Mouse (Mus musculus) limb, embryonic 12.5 days (tissue): Measurements from ENCODE around the gene Stt3b. TPM values are rescaled to one million over a fixed set of nuclear protein-coding genes. Genes with fewer than 3 reads are reported as not detected.

ENCODE experiments used
- ATAC-seq: fragments of 200-750 bp; cut with Nextera tagmentation; 2 replicates; pipeline ENCODE4 v1.8.0; 2017; ENCODE audit warnings: low read depth, moderate TSS enrichment; ENCODE audit not compliant: insufficient number of reproducible peaks, insufficient read depth, low FRiP score, low TSS enrichment
- H3K27ac ChIP-seq: fragments of 300-500 bp; sonication (generic); 2 replicates; pipeline ENCODE4 v1.5.1; 2016; ENCODE audit warnings: mild to moderate bottlenecking, moderate library complexity
- H3K27me3 ChIP-seq: fragments of 300-500 bp; sonication (generic); 2 replicates; pipeline ENCODE4 v1.6.1; 2016; ENCODE audit warnings: mild to moderate bottlenecking, moderate library complexity
- H3K36me3 ChIP-seq: fragments of 300-500 bp; sonication (generic); 2 replicates; pipeline ENCODE4 v1.6.1; 2016; ENCODE audit warnings: mild to moderate bottlenecking, moderate library complexity
- H3K4me1 ChIP-seq: fragments of 300-500 bp; sonication (generic); replicated peaks from 2 replicates; pipeline ENCODE4 v1.6.1; 2016
- H3K4me2 ChIP-seq: fragments of 300-500 bp; sonication (generic); 2 replicates; pipeline ENCODE4 v1.6.1; 2016; ENCODE audit warnings: mild to moderate bottlenecking, moderate library complexity
- H3K4me3 ChIP-seq: fragments of 300-500 bp; sonication (generic); replicated peaks from 2 replicates; pipeline ENCODE4 v1.5.1; 2016; ENCODE audit warnings: mild to moderate bottlenecking
- H3K9ac ChIP-seq: fragments of 300-500 bp; sonication (generic); replicated peaks from 2 replicates; pipeline ENCODE4 v1.6.1; 2016; ENCODE audit warnings: mild to moderate bottlenecking, moderate library complexity
- H3K9me3 ChIP-seq: fragments of 300-500 bp; sonication (generic); 2 replicates; pipeline ENCODE4 v1.6.1; 2016; ENCODE audit warnings: mild to moderate bottlenecking, moderate library complexity
- WGBS: fragments of 180-500 bp; shearing (Covaris S2); methylation state at CpG from one replicate; pipeline ENCODE4 v1.1.7; 2016; 5-methylcytosine and 5-hydroxymethylcytosine counted together
- polyA plus RNA-seq: library from polyadenylated mRNA; unstranded; fragments of >200 nt; fragmentation: Nextera tagmentation; extraction: Ambion mirVana; gene quantifications from 2 replicates; pipeline ENCODE4 v1.2.1, GENCODE M21; 2016

The Stt3b gene
- polyA plus RNA-seq, 1 experiment from 2014 or later, result 122 TPM

DNA sequence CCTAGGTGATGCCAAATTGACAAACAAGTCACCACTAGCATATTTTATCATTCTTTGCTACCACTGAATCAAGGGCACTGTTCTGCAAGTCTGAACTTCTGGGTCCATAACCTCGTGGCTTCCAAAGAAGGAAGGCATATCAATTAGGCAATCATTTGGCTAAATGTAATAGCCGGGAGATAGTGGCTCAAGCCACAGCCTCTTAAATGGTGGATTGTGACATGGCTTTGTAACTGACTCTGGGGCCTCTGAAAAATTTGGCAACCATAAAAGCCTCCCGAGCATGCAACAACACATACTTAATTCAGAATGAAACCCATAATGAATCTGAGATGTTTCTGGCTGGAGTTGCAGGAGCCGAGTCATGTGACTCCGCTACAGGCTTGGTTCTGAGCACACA is 6.8 kb upstream of the Stt3b start:
- WGBS, result 92% methylated on average over 5 of the region's 5 CpGs
- no peak for ATAC-seq
- no peak overlapping the region for H3K27ac ChIP-seq

DNA sequence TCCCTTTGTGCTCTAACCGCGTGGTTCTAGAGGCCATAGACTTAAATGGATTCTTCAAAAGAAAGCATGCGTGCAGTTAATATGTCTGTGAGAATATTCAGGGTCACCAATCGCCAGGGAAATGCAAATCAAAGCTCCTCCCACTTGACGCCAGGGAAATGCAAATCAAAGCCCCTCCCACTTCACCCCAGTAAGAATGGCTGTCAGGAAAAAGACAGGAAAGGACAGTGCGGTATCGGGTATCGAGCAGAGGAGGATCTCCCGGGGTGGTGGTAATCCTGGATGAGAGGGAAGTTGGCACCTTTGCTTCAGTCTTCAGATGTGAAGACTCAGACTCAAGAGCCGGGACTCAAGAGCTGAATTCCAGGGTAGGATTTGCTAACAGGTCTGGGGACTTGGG is 4.3 kb upstream of the Stt3b start:
- Histone ChIP-seq H3K4me1 (no peaks in the 10 kb centered on the region; the same call in 1 of the 2 replicates), H3K27ac (no peak overlapping the region), H3K27me3 (no peaks in the 10 kb centered on the region), H3K36me3 (no peaks in the 10 kb centered on the region), H3K4me2 (peak overlapping the region; percentile 32), H3K9me3 (0 out of 2 replicates have a peak, but pooled peaks cover 8% of the 10 kb centered on the region), H3K9ac (no peak overlapping the region), H3K4me3 (no peak overlapping the region)
- WGBS, result 11% methylated on average over 10 of the region's 10 CpGs
- ATAC-seq, result no peak

More for the DNA sequence above, 6.8 kb upstream of the Stt3b start:
- 0 out of 2 replicates have a peak, but pooled peaks cover 8% of the 10 kb centered on the region for H3K9me3 ChIP-seq
- H3K4me2 ChIP-seq, result no peak overlapping the region
- H3K36me3 ChIP-seq, result no peaks in the 10 kb centered on the region
- H3K9ac ChIP-seq, result no peak overlapping the region
- H3K4me3 ChIP-seq, result no peak overlapping the region
- 0 out of 2 replicates have a peak, but pooled peaks cover 3% of the 10 kb centered on the region for H3K4me1 ChIP-seq
- no peaks in the 10 kb centered on the region for H3K27me3 ChIP-seq

DNA sequence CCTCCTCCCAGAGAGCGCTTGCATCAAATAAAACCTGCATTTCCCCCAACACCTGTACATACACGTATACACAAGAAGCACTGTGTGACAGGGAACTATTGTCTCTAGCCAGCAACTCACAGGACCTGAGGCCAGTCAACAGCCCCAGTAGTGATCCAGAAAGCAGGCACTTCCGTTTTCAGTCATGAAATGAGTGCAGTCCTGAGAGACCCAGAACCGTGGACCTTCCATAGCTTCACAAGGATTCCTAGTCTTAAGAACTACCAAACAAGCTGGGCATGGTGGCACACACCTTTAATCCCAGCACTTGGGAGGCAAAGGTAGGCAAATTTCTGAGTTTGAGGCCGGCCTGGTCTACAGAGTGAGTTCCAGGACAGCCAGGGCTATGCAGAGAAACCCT is 3.6 kb upstream of the Stt3b start:
- H3K9me3 ChIP-seq, result 0 out of 2 replicates have a peak, but pooled peaks cover 8% of the 10 kb centered on the region
- no peaks in the 10 kb centered on the region; the same call in 1 of the 2 replicates for H3K4me1 ChIP-seq
- no peaks in the 10 kb centered on the region for H3K27me3 ChIP-seq
- no peak overlapping the region for H3K4me3 ChIP-seq
- H3K9ac ChIP-seq, result no peak overlapping the region
- no peak overlapping the region for H3K4me2 ChIP-seq
- ATAC-seq, result no peak
- no peaks in the 10 kb centered on the region for H3K36me3 ChIP-seq
- no peak overlapping the region for H3K27ac ChIP-seq
- 90% methylated on average over 5 of the region's 5 CpGs for WGBS

DNA sequence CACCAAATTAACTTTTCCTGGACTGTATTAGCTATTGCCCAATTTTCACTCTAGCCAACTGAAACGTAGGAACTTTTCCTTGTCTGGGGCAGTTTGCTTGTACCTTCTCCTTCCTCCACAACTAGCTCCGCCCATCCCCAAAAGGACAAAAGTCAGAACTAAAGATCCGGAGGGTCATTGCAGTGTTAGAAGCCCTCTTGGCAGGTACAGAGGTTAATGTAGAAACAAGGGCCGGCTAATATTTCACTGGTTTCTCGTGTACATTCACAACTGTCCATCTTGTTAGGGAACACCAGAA is 951 bp upstream of the Stt3b start:
- peak overlapping the region; percentile 99; the same call in 1 of the 2 replicates for H3K9ac ChIP-seq
- H3K9me3 ChIP-seq, result no peaks in the 10 kb centered on the region
- 8% methylated on average over 5 of the region's 5 CpGs for WGBS
- H3K4me3 ChIP-seq, result peak overlapping the region; percentile 95
- no peaks in the 10 kb centered on the region for H3K36me3 ChIP-seq
- no peak for ATAC-seq
- H3K27ac ChIP-seq, result peak overlapping the region; percentile 97; the same call in 1 of the 2 replicates
- H3K4me2 ChIP-seq, result peak overlapping the region; percentile 64
- no peaks in the 10 kb centered on the region for H3K27me3 ChIP-seq
- peaks cover 18% of the 10 kb centered on the region for H3K4me1 ChIP-seq

DNA sequence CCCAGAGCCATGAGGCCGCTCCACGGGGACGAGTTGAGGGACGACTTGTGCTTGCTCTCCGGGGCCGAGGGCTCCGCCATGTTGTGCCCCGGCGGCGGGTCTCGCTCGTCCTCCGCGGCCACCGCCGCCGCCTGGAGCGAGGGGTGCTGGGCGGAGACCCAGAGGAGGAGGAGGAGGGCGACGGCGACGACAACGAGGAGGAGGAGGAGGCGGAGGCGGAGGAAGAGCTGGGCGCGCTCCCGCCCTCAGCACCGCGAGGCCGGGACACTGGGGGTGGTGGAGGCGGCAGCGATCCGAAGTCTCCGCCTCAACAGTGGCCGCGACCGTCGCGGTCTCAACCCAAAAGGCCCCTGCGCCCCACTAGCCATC is 260 bp downstream of the Stt3b start:
- WGBS, result under 1% methylated on average over 35 of the region's 42 CpGs
- Histone ChIP-seq H3K9ac (peak overlapping the region; percentile 99), H3K9me3 (no peaks in the 10 kb centered on the region), H3K4me3 (peak overlapping the region; percentile 95), H3K4me1 (peaks cover 27% of the 10 kb centered on the region), H3K27ac (peak overlapping the region; percentile 97), H3K27me3 (no peaks in the 10 kb centered on the region), H3K36me3 (no peaks in the 10 kb centered on the region), H3K4me2 (peak overlapping the region; percentile 64)
- ATAC-seq, result peak; percentile 63

DNA sequence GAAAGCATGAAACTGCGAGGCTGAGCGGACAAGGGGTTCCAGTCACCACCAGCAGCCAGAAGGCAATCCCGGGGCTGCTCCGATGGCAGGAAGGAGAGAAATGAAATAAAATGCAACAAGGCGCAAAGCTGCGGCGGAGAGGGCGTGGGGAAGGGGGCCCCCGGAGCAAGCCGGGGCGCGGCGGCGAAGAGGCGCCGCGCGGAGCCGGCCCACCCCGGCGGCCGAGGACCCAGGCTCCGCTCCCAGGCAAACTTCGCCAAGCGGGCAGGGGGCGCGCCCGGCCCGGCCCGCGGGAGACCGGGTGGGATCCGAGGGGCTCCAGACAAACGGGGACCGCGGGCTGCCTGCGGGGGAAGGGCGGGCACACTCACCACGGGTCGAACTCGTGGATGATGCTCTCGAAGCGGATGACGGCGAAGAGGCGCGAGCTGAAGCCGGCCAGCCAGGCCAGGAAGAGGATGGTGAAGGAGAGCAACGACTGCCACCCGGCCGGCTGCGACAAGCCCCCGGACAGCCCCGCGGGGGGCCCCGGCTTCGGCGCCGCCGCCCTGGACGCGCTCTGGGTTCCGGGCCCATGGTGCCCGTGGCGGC is 745 bp downstream of the Stt3b start:
- WGBS, result under 1% methylated on average over 65 of the region's 65 CpGs
- no peak for ATAC-seq
- no peaks in the 10 kb centered on the region for H3K9me3 ChIP-seq

DNA sequence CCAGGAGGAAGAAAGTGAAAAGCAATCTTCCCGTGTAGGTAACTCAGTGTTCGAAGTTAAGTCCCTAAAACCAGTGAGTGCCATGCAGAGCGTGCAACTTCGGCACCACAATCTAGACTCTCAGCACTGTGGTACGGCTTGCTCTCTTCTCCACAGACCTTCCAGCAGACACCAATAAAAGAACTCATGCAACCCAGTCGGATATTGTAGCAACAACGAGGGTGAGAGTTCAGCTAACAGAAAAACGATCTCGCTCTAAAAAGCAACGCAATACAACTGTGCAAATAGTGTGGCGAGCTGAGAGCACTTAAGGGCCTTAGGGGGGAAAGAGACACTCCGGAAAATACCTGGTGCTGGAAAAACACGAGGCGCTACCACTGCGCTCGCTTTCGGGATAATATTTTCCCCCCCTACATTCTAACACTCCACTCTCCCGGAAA is 1.3 kb downstream of the Stt3b start:
- H3K4me3 ChIP-seq, result peak overlapping the region; percentile 95
- H3K27ac ChIP-seq, result peak overlapping the region; percentile 97
- peaks cover 32% of the 10 kb centered on the region for H3K4me1 ChIP-seq
- peak overlapping the region; percentile 99 for H3K9ac ChIP-seq
- no peak for ATAC-seq
- no peaks in the 10 kb centered on the region for H3K36me3 ChIP-seq
- H3K9me3 ChIP-seq, result no peaks in the 10 kb centered on the region
- no peaks in the 10 kb centered on the region for H3K27me3 ChIP-seq
- peak overlapping the region; percentile 64 for H3K4me2 ChIP-seq
- WGBS, result 0% methylated on average over 18 of the region's 18 CpGs

More for the DNA sequence above, 745 bp downstream of the Stt3b start:
- H3K4me1 ChIP-seq, result peaks cover 31% of the 10 kb centered on the region
- H3K4me2 ChIP-seq, result peak overlapping the region; percentile 64
- no peaks in the 10 kb centered on the region for H3K36me3 ChIP-seq
- peak overlapping the region; percentile 95 for H3K4me3 ChIP-seq
- H3K9ac ChIP-seq, result peak overlapping the region; percentile 99
- H3K27me3 ChIP-seq, result no peaks in the 10 kb centered on the region
- peak overlapping the region; percentile 97 for H3K27ac ChIP-seq

DNA sequence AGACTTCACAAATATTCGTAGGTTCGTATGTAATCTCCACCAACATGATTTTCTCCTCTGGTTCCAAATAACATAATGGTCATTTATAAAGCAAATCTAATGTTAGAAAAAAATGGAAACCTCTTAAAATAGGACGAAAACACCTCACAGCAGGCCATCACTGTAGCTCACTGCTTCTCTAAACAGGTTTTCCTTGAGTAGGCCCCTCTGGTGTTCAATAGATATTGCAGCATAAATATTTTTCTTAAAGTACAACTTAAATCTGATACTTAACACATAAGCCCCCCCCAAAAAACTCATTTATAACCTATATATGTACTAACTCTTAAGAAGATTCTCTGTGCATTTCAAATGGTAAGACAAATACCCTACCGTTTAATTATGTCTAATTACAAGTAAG is 1.8 kb downstream of the Stt3b start:
- H3K4me2 ChIP-seq, result peak overlapping the region; percentile 64
- H3K4me3 ChIP-seq, result peak overlapping the region; percentile 95
- no peaks in the 10 kb centered on the region for H3K36me3 ChIP-seq
- H3K27me3 ChIP-seq, result no peaks in the 10 kb centered on the region
- ATAC-seq, result no peak
- peak overlapping the region; percentile 99; the same call in 1 of the 2 replicates for H3K9ac ChIP-seq
- no peak overlapping the region; the same call in 1 of the 2 replicates for H3K27ac ChIP-seq
- H3K4me1 ChIP-seq, result peaks cover 34% of the 10 kb centered on the region
- 16% methylated on average over 4 of the region's 4 CpGs for WGBS
- no peaks in the 10 kb centered on the region for H3K9me3 ChIP-seq

DNA sequence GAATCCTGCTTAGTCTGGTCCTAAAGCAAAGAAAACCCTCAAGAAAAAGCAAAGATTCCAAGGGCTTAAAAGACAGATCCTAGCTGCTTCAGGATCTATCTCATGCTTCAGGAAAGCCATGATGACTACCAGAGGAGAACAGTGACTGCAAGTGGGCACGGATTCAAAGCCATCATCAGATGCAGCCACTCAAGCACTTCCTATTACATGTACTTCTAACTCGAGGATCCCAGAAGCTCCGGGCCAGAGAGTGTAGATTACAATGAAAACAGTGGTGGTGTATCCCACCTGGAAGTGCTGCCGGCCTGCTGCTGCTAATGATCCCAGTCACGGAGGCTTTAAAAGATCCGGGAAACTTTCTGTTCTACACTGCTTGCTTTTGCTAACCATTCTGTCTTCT is 4.0 kb downstream of the Stt3b start:
- H3K9me3 ChIP-seq, result no peaks in the 10 kb centered on the region
- no peak overlapping the region for H3K27ac ChIP-seq
- H3K9ac ChIP-seq, result no peak overlapping the region
- H3K4me1 ChIP-seq, result peaks cover 41% of the 10 kb centered on the region
- H3K4me2 ChIP-seq, result peak overlapping the region; percentile 64
- H3K27me3 ChIP-seq, result no peaks in the 10 kb centered on the region
- peaks cover 5% of the 10 kb centered on the region for H3K36me3 ChIP-seq
- peak overlapping the region; percentile 95 for H3K4me3 ChIP-seq
- ATAC-seq, result no peak
- 18% methylated on average over 6 of the region's 6 CpGs for WGBS

DNA sequence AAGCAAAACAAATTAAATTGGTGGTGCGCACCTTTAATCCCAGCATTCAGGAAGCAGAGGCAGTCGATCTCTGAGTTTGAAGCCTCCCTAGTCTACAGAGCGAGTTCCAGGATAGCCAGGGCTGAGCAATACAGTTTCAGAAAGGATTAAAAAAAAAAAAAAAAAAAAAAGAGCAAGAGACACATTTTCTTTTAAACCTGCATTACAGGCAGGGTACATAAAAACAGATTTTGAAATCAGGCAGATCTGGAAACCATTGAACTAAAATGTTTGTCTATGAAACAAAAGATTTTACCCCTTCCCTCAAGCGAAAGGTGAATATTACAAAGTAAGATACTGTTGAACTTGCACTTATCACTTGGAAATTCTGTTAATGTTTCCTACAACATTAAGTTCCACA is 6.1 kb downstream of the Stt3b start:
- Histone ChIP-seq H3K36me3 (peaks cover 8% of the 10 kb centered on the region), H3K27ac (no peak overlapping the region), H3K4me2 (no peak overlapping the region), H3K4me1 (peaks cover 47% of the 10 kb centered on the region), H3K27me3 (no peaks in the 10 kb centered on the region), H3K4me3 (no peak overlapping the region), H3K9ac (no peak overlapping the region), H3K9me3 (no peaks in the 10 kb centered on the region)
- no peak for ATAC-seq
- 83% methylated on average over 4 of the region's 4 CpGs for WGBS

DNA sequence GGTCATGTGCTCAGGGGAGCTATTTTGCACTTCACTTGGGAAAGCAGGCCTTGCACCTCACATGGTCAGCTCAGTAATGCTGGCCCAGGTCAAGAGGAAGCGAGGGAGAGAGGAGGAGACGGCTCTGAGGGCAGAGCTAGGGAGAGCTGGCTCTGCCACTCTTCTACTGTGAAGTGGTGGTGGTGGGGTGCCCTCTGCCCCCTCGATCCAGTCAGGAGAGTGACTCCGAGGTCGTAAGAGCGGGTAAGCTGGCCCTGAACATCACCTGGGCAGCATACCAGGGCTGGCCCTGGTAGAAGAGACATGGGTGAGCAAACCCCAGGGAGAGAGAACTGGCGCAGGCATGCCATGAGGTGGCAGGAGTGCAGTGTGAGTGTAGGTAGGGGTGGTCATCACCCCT is 8.6 kb downstream of the Stt3b start:
- H3K9ac ChIP-seq, result no peak overlapping the region; the same call in 1 of the 2 replicates
- H3K4me1 ChIP-seq, result peaks cover 36% of the 10 kb centered on the region
- peaks cover 8% of the 10 kb centered on the region for H3K36me3 ChIP-seq
- H3K4me3 ChIP-seq, result no peak overlapping the region
- no peaks in the 10 kb centered on the region for H3K27me3 ChIP-seq
- H3K4me2 ChIP-seq, result no peak overlapping the region
- no peaks in the 10 kb centered on the region for H3K9me3 ChIP-seq
- WGBS, result 85% methylated on average over 7 of the region's 7 CpGs
- no peak for ATAC-seq
- H3K27ac ChIP-seq, result no peak overlapping the region
